Mouse (Mus musculus) liver, embryonic 12.5 days (tissue): ENCODE measurements around the gene Nras. TPM values are rescaled to one million over a fixed set of nuclear protein-coding genes. Genes with fewer than 3 reads are reported as not detected.

Experiments
- ATAC-seq: fragments of 200-750 bp; cut with Nextera tagmentation; 2 replicates; pipeline ENCODE4 v1.8.0; 2017; ENCODE audit warnings: moderate number of reproducible peaks, mild to moderate bottlenecking, moderate library complexity
- H3K27ac ChIP-seq: fragments of 300-500 bp; sonication (generic); 2 replicates; pipeline ENCODE4 v1.5.1; 2016; ENCODE audit warnings: mild to moderate bottlenecking
- H3K27me3 ChIP-seq: fragments of 300-500 bp; sonication (generic); replicated peaks from 2 replicates; pipeline ENCODE4 v1.6.1; 2016; ENCODE audit warnings: mild to moderate bottlenecking, moderate library complexity
- H3K36me3 ChIP-seq: fragments of 300-500 bp; sonication (generic); 2 replicates; pipeline ENCODE4 v1.6.1; 2016; ENCODE audit warnings: mild to moderate bottlenecking, moderate library complexity
- H3K4me1 ChIP-seq: fragments of 300-500 bp; sonication (generic); 2 replicates; pipeline ENCODE4 v1.6.1; 2016
- H3K4me2 ChIP-seq: fragments of 300-500 bp; sonication (generic); 2 replicates; pipeline ENCODE4 v1.6.1; 2016; ENCODE audit warnings: mild to moderate bottlenecking, moderate library complexity
- H3K4me3 ChIP-seq: fragments of 300-500 bp; sonication (generic); 2 replicates; pipeline ENCODE4 v1.5.1; 2016; ENCODE audit warnings: mild to moderate bottlenecking, moderate library complexity
- H3K9ac ChIP-seq: fragments of 300-500 bp; sonication (generic); 2 replicates; pipeline ENCODE4 v1.6.1; 2016; ENCODE audit warnings: mild to moderate bottlenecking, moderate library complexity
- H3K9me3 ChIP-seq: fragments of 300-500 bp; sonication (generic); replicated peaks from 2 replicates; pipeline ENCODE4 v1.6.1; 2016; ENCODE audit warnings: mild to moderate bottlenecking, moderate library complexity
- WGBS: fragments of 180-500 bp; shearing (Covaris S2); methylation state at CpG from one replicate; pipeline ENCODE4 v1.1.7; 2016; ENCODE audit not compliant: insufficient replicate concordance; 5-methylcytosine and 5-hydroxymethylcytosine counted together
- polyA plus RNA-seq: library from polyadenylated mRNA; unstranded; fragments of >200 nt; fragmentation: Nextera tagmentation; extraction: Ambion mirVana; gene quantifications from 2 replicates; pipeline ENCODE4 v1.2.1, GENCODE M21; 2016

Gene Nras
- polyA plus RNA-seq, 1 experiment from 2014 or later: 59.4 TPM

DNA sequence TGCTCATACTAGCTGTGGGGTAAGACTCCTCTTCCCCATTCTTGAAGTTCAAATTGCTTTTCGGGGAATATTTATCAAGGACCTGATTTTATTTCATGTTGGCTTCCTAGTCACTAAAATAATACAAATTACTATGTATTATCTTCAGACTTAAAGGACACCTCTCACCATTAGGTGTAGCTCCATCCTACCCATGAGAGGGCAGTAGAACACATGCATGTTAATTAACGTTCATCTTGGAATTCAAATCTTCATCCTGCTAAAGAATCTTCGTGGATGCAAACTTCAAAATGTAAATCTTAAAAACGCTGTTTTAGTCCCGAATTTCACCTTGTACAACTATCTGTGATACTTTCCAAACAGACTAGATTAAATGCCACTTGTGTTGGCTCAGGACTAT is 43.1 kb downstream of the Nras start:
- no peak overlapping the region for H3K4me3 ChIP-seq
- H3K9me3 ChIP-seq: no peaks in the 10 kb centered on the region
- WGBS: 53% methylated on average over 5 of the region's 5 CpGs
- H3K36me3 ChIP-seq: no peaks in the 10 kb centered on the region
- ATAC-seq: no peak
- H3K4me2 ChIP-seq: peak overlapping the region; percentile 99
- no peak overlapping the region for H3K27ac ChIP-seq
- H3K4me1 ChIP-seq: peaks cover 48% of the 10 kb centered on the region
- H3K9ac ChIP-seq: no peak overlapping the region
- H3K27me3 ChIP-seq: peaks cover 9% of the 10 kb centered on the region; the same call in 1 of the 2 replicates

DNA sequence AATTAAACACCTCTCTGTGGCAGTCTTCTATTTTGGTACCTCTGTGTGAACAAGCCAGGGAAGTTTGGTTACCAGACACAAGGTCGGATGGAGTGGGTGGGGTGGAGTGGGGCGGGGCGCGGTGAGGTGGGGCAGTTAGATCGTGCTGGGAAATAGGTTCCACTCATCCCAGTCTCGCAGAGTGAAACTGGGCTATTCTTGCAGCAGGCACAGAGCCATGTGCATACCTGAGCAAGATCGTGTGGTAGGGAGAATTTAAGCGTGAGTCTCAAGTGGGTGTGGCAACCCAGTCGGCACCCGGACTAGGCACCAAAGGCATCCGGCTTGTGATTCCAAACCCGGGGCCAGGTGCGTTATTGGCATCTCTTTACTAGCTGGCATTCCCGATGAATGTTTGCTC is 43.8 kb downstream of the Nras start:
- H3K27ac ChIP-seq: peak overlapping the region; percentile 92

DNA sequence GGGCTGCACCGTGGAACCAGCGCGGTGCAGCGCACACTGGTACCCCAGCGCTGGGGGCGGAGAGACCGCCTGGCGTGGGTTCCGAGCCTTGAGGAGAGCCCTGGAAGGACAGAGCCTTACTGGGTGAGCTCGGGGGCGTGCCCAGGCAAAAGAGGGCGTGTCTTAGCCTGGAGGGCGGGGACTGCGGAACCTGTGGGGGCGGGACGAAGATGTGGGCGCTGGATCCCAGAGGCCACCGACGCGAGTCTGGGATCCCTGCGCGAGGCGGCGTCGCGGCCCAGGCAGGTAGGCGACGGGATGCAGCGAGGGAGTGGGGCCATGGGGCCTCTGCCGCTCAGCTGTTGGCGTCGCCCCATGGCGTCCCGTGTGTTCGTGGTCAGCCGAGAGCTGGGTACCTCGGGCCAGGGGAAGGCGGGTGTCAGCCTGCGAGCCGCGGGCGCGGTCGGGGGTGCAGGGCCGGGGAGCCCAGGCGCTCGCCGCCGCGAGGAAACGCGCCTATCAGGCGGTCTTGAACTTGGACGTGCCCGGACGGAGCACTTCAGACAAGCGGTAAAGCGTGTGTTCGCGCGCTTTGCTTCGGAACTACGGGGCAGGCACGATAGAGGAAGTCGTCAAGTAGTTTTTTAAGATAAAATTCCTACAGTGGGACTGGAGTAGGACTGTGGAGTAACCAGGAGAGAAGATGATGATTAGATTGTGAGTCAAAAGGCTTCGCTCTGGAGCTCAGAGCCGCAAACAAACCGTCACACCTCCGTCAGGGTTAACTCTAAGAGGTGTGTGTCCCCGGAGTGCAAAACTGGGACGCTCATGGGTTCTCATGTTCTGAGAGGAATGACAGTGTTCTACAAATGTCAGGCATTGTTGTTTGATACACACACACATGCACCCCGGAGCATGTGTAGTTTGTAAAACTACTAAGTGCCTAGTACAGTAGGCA is 44.6 kb downstream of the Nras start, which contains the start of gene Dennd2c:
Gene Dennd2c, plus strand, starts transcription at position 151 of the 937 bp plus-strand sequence.
- Histone ChIP-seq H3K4me3 (peak within 1 kb of the TSS; percentile 84), H3K27ac (peak within 1 kb of the TSS; percentile 92), H3K27me3 (peaks cover 9% of the 10 kb centered on the region; the same call in 1 of the 2 replicates), H3K9me3 (no peaks in the 10 kb centered on the region), H3K4me2 (peak within 1 kb of the TSS; percentile 99), H3K36me3 (no peaks in the 10 kb centered on the region), H3K9ac (peak within 1 kb of the TSS; percentile 91), H3K4me1 (peaks cover 60% of the 10 kb centered on the region)
- peak; percentile 94 for ATAC-seq
- 1% methylated on average over 72 of the region's 72 CpGs for WGBS

More for the DNA sequence above, 43.8 kb downstream of the Nras start:
- peak overlapping the region; percentile 84 for H3K4me3 ChIP-seq
- peak overlapping the region; percentile 99 for H3K4me2 ChIP-seq
- H3K9me3 ChIP-seq: no peaks in the 10 kb centered on the region
- no peaks in the 10 kb centered on the region for H3K36me3 ChIP-seq
- peaks cover 52% of the 10 kb centered on the region for H3K4me1 ChIP-seq
- WGBS: 1% methylated on average over 14 of the region's 14 CpGs
- ATAC-seq: peak; percentile 58
- peak overlapping the region; percentile 91 for H3K9ac ChIP-seq
- H3K27me3 ChIP-seq: peaks cover 9% of the 10 kb centered on the region; the same call in 1 of the 2 replicates

DNA sequence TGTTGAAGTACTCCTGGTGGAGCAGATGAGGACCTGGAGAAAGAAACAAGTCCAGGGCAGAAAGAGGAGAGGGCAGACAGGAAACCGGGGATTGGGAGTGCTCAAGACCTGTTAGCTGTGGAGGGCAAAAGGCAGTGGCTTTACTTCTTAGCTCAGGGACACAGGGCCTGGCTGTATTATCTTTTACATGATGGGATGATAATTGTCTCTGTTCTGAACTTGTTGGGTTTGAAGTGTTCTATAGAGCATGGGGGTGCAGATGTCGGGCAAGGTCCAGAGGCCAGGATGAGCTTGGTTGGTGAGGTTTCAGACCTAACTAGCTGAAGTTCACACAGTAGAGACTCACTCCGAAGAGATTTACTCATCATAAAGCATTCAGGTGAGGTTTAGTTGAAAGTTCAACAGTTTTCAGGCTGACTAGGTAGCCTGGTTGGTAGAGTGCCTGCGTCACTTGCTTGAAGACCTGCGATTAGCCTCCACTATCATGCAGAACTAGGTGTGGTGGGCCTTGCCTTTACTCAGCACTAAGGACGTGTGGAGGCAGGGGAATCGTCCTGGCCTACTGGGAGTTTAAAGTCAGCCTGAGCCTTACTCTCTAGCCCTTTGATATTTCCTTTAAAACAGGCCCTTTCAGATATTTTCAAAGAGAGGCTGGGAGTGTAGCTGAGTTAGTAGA is 49.6 kb downstream of the Nras start:
- Histone ChIP-seq H3K36me3 (peaks cover 6% of the 10 kb centered on the region; the same call in 1 of the 2 replicates), H3K27ac (peak overlapping the region; percentile 88), H3K9me3 (no peaks in the 10 kb centered on the region), H3K4me3 (peak overlapping the region; percentile 17), H3K4me1 (peaks cover 83% of the 10 kb centered on the region), H3K27me3 (no peaks in the 10 kb centered on the region), H3K4me2 (peak overlapping the region; percentile 59), H3K9ac (peak overlapping the region; percentile 62)
- peak; percentile 91 for ATAC-seq
- WGBS: 68% methylated on average over 7 of the region's 7 CpGs

DNA sequence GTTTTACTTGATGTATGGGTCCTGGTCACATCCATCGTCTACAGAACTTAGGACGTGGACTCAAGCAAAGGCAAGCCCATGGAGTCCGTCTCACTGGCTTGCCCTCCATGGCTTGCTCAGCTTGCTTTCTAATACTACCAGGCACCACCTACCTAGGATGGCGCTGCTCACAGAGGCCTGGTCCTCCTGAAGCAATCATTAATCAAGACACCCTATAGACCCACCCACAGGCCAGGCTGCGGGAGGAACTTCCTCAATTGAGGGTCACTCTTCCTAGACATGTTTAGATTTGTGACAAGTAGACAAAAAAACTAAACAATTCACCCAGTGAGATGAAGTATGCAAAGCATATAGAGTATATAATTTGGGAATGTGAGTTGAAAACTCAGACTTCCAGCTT is 54.1 kb downstream of the Nras start:
- 32% methylated on average over 5 of the region's 5 CpGs for WGBS
- no peak overlapping the region for H3K4me3 ChIP-seq
- no peak overlapping the region for H3K4me2 ChIP-seq
- H3K27me3 ChIP-seq: no peaks in the 10 kb centered on the region
- H3K27ac ChIP-seq: no peak overlapping the region
- ATAC-seq: no peak
- H3K36me3 ChIP-seq: peaks cover 6% of the 10 kb centered on the region; the same call in 1 of the 2 replicates
- no peaks in the 10 kb centered on the region for H3K9me3 ChIP-seq
- H3K9ac ChIP-seq: no peak overlapping the region
- H3K4me1 ChIP-seq: peaks cover 57% of the 10 kb centered on the region

Other genes with a start within 250 kb of the Nras start
- 0.07 and 0.14 TPM in 2 replicates for gene Sycp1, start 122.2 kb upstream of the Nras start, polyA plus RNA-seq
- 10.3 and 10.4 TPM in 2 replicates for gene Nr1h5, start 94.2 kb upstream of the Nras start, polyA plus RNA-seq
- 21.5 and 21.6 TPM in 2 replicates for gene Sike1, start 62.6 kb upstream of the Nras start, polyA plus RNA-seq
- gene Csde1, start 37.9 kb upstream of the Nras start, polyA plus RNA-seq: 179 and 183 TPM in 2 replicates
- 0.12 and 0.13 TPM in 2 replicates for gene Ampd1, start 15.7 kb downstream of the Nras start, polyA plus RNA-seq
- 13.0 and 13.1 TPM in 2 replicates for gene Dennd2c, start 44.3 kb downstream of the Nras start, polyA plus RNA-seq
- gene Bcas2, start 113.4 kb downstream of the Nras start, polyA plus RNA-seq: 235 and 237 TPM in 2 replicates
- gene Trim33, start 221.0 kb downstream of the Nras start, polyA plus RNA-seq: 13.6 and 14.8 TPM in 2 replicates